In genomic region chr5:139669380-139669779, GRCm38 (mm10) we compare ENCODE assay signal across 8 mouse cellular contexts.
DNase-seq lines count a peak whose midpoint lies in the region; TF ChIP-seq lines count a peak whose summit lies in the region.

No protein-coding gene starts in this region.

- WGBS in cerebellum, adult 2 months: 9% methylated on average over 8 of the region's 8 CpGs
- WGBS in olfactory bulb, adult 2 months: 14% methylated on average over 8 of the region's 8 CpGs

- H3K27me3 ChIP-seq in cerebellum, adult 2 months (ENCODE audit: control insufficient read depth, insufficient read depth, low read length): no peaks in the 10 kb centered on the region

- intact Hi-C loops in left cerebral cortex, postnatal 25 days (cut with DNase I): loop anchor here (10.0 kb wide), 1 partner anchor 315 kb away; the partner anchor contains the start of genes Cox19 and Cyp2w1

- TF ChIP-seq POLR2A in cerebellum, adult 2 months (IDR thresholded peaks at IDR 0.05; ENCODE audit: borderline replicate concordance, insufficient read depth, low read length): no peak
- no peak for TF ChIP-seq POLR2A in olfactory bulb, adult 2 months (IDR thresholded peaks at IDR 0.05; ENCODE audit: insufficient read depth, low read depth, low read length)

- H3K4me1 ChIP-seq in cerebellum, adult 2 months (ENCODE audit: control insufficient read depth, insufficient read depth, low read length): peaks cover 8% of the 10 kb centered on the region; the same call in 1 of the 2 replicates
- no peaks in the 10 kb centered on the region for H3K4me1 ChIP-seq in olfactory bulb, adult 2 months (ENCODE audit: control insufficient read depth, insufficient read depth, low read length)

- TF ChIP-seq CTCF in layer of hippocampus, adult 2 months (conservative IDR thresholded peaks at IDR 0.05): peak; percentile 71
- TF ChIP-seq CTCF in cerebellum, adult 2 months (IDR thresholded peaks at IDR 0.05; ENCODE audit: borderline replicate concordance, insufficient read depth, low read depth, low read length): peak; percentile 94
- TF ChIP-seq CTCF in olfactory bulb, adult 2 months (IDR thresholded peaks at IDR 0.05; ENCODE audit: insufficient read depth, low read depth, low read length): peak; percentile 25; the same call in 1 of the 2 replicates

- no peak overlapping the region for H3K4me3 ChIP-seq in layer of hippocampus, adult 2 months
- H3K4me3 ChIP-seq in cerebellum, adult 2 months (replicated peaks; ENCODE audit: insufficient read depth, low read depth, low read length): peak overlapping the region; percentile 26
- H3K4me3 ChIP-seq in olfactory bulb, adult 2 months (ENCODE audit: insufficient read depth, low read depth, low read length): no peak overlapping the region

- no peak for DNase-seq in layer of hippocampus, adult 2 months (ENCODE audit: low spot score in 2 of 2)
- DNase-seq in layer of hippocampus, adult 9-10 months (ENCODE audit: low spot score): no peak
- peak; percentile 43 for DNase-seq in Muller cell, postnatal 12 days (ENCODE audit: inconsistent ontology term)
- DNase-seq in cerebellum, adult 2 months: peak; percentile 81 to 89
- peak; percentile 30 for DNase-seq in kidney, adult 9 months
- DNase-seq in urinary bladder, adult 18-20 months (ENCODE audit: low spot score in 2 of 2): no peak
- DNase-seq in left cerebral cortex, postnatal 25 days (ENCODE audit: low spot score in 2 of 2): no peak

- H3K27ac ChIP-seq in layer of hippocampus, adult 2 months: no peak overlapping the region
- H3K27ac ChIP-seq in cerebellum, adult 2 months (ENCODE audit: insufficient read depth, low read length): no peak overlapping the region
- no peak overlapping the region for H3K27ac ChIP-seq in olfactory bulb, adult 2 months (ENCODE audit: insufficient read depth, low read depth, low read length)

Comparison
In these comparisons a context has a peak if more than half of its experiments do, and no peak if none do; other contexts are left out.
1. DNase-seq: peak in Muller cell, postnatal 12 days (single experiment), cerebellum, adult 2 months (2 of 2) and kidney, adult 9 months (single experiment); none in layer of hippocampus, adult 2 months (0 of 2), layer of hippocampus, adult 9-10 months (single experiment), urinary bladder, adult 18-20 months (0 of 2) and left cerebral cortex, postnatal 25 days (0 of 2).
2. CTCF ChIP-seq: peak in every context shown above with its lines; median percentile 94 in cerebellum, adult 2 months; 71 in layer of hippocampus, adult 2 months; 25 in olfactory bulb, adult 2 months.